Mouse (Mus musculus) lung, adult 2 months (tissue): Measurements from ENCODE around the gene Agtrap.

Experiments
- CTCF ChIP-seq: fragments of 200-500 bp; IDR thresholded peaks from 2 replicates; pipeline ENCODE4 v1.5.1; 2011; ENCODE audit warnings: mild to moderate bottlenecking, low read length, control low read depth; ENCODE audit not compliant: insufficient read depth
- POLR2A ChIP-seq: fragments of 200-500 bp; IDR thresholded peaks from 2 replicates; pipeline ENCODE4 v1.6.1; 2011; ENCODE audit warnings: low read depth, mild to moderate bottlenecking, control low read depth, low read length, borderline replicate concordance; ENCODE audit errors: extremely low read depth

DNA sequence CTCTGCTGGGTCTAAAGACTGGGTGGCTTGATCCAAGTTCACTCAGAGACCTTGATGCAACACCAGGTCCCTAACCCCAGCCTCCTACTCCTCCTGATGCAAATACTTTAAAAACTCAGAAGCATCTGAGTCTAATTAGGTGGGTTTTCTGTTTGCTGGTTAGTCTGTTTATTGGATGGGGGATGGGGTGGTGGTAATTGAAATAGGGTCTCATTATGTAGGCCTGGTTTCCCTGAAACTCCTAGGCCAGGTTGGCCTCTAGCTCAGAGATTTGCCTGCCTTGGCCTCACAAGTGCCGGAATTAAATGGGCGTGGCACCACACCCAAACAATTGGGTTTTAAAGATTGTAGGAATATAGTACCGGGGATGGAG is 34.8 kb upstream of the Agtrap start:
- TF ChIP-seq CTCF: no peak
- TF ChIP-seq POLR2A: no peak
